Mouse (Mus musculus): ENCODE data around the gene Wdr48. TPM values are rescaled to one million over a fixed set of nuclear protein-coding genes. Genes with fewer than 3 reads are reported as not detected.

Wdr48 gene
- polyA plus RNA-seq, 1 experiment from 2014 or later = 42.3 TPM

GRCm38 (mm10) chr9:119973281-119973680 lies 78.6 kb downstream of the Wdr48 start:
- H3K9me3 ChIP-seq = no peaks in the 10 kb centered on the region
- H3K9ac ChIP-seq = no peak overlapping the region
- no peaks in the 10 kb centered on the region for H3K27me3 ChIP-seq (replicated peaks)
- H3K27ac ChIP-seq = no peak overlapping the region
- no peak overlapping the region for H3K4me2 ChIP-seq
- peaks cover 29% of the 10 kb centered on the region for H3K4me1 ChIP-seq
- peaks cover 21% of the 10 kb centered on the region for H3K36me3 ChIP-seq
- 90% methylated on average over 23 of the region's 23 CpGs for WGBS
- no peak for ATAC-seq (ENCODE audit: insufficient read depth, low FRiP score, low read depth)
- H3K4me3 ChIP-seq (replicated peaks) = no peak overlapping the region

- Histone ChIP-seq H3K9ac (no peak overlapping the region), H3K27ac (no peak overlapping the region), H3K27me3 (replicated peaks) (no peaks in the 10 kb centered on the region), H3K36me3 (peaks cover 21% of the 10 kb centered on the region), H3K9me3 (no peaks in the 10 kb centered on the region), H3K4me1 (peaks cover 37% of the 10 kb centered on the region), H3K4me2 (no peak overlapping the region), H3K4me3 (replicated peaks) (no peak overlapping the region)
- 94% methylated on average over 27 of the region's 27 CpGs for WGBS
- ATAC-seq (ENCODE audit: insufficient read depth, low FRiP score, low read depth) = no peak
These were observed 79.3 kb downstream of the Wdr48 start for GRCm38 (mm10) chr9:119973869-119974520.

GRCm38 (mm10) chr9:119974609-119975008 lies 79.9 kb downstream of the Wdr48 start:
- no peak overlapping the region for H3K27ac ChIP-seq
- ATAC-seq (ENCODE audit: insufficient read depth, low FRiP score, low read depth) = no peak
- H3K9me3 ChIP-seq = no peaks in the 10 kb centered on the region
- no peak overlapping the region for H3K4me2 ChIP-seq
- 80% methylated on average over 5 of the region's 5 CpGs for WGBS
- H3K9ac ChIP-seq = no peak overlapping the region
- H3K36me3 ChIP-seq = peaks cover 21% of the 10 kb centered on the region
- H3K27me3 ChIP-seq (replicated peaks) = no peaks in the 10 kb centered on the region
- peaks cover 39% of the 10 kb centered on the region for H3K4me1 ChIP-seq
- no peak overlapping the region for H3K4me3 ChIP-seq (replicated peaks)

GRCm38 (mm10) chr9:119975286-119975685 lies 80.6 kb downstream of the Wdr48 start:
- H3K9ac ChIP-seq = no peak overlapping the region
- H3K4me2 ChIP-seq = no peak overlapping the region
- ATAC-seq (ENCODE audit: insufficient read depth, low FRiP score, low read depth) = no peak
- H3K36me3 ChIP-seq = peaks cover 21% of the 10 kb centered on the region
- H3K27ac ChIP-seq = no peak overlapping the region
- WGBS = 87% methylated on average over 4 of the region's 4 CpGs
- H3K4me1 ChIP-seq = peaks cover 44% of the 10 kb centered on the region
- H3K9me3 ChIP-seq = no peaks in the 10 kb centered on the region
- H3K4me3 ChIP-seq (replicated peaks) = no peak overlapping the region
- no peaks in the 10 kb centered on the region for H3K27me3 ChIP-seq (replicated peaks)

Other genes with a start within 250 kb of the Wdr48 start
- not detected in 2 replicates for gene Scn10a, start 175.6 kb upstream of the Wdr48 start, polyA plus RNA-seq (2015; fragmentation: Nextera tagmentation; extraction: Ambion mirVana)
- 0.03 and 0.04 TPM in 2 replicates for gene Scn11a, start 69.4 kb upstream of the Wdr48 start, polyA plus RNA-seq (2015; fragmentation: Nextera tagmentation; extraction: Ambion mirVana)
- 28.7 and 30.8 TPM in 2 replicates for gene Gorasp1, start 42.7 kb downstream of the Wdr48 start, polyA plus RNA-seq (2015; fragmentation: Nextera tagmentation; extraction: Ambion mirVana)
- gene Ttc21a, start 42.7 kb downstream of the Wdr48 start, polyA plus RNA-seq (2015; fragmentation: Nextera tagmentation; extraction: Ambion mirVana) = 0.06 and 0.14 TPM in 2 replicates
- 5.7 and 6.7 TPM in 2 replicates for gene Csrnp1, start 89.8 kb downstream of the Wdr48 start, polyA plus RNA-seq (2015; fragmentation: Nextera tagmentation; extraction: Ambion mirVana)
- 0.08 TPM in 2 replicates for gene Xirp1, start 128.7 kb downstream of the Wdr48 start, polyA plus RNA-seq (2015; fragmentation: Nextera tagmentation; extraction: Ambion mirVana)
- gene Cx3cr1, start 175.0 kb downstream of the Wdr48 start, polyA plus RNA-seq (2015; fragmentation: Nextera tagmentation; extraction: Ambion mirVana) = 12.3 and 13.3 TPM in 2 replicates
- 0.88 and 1.4 TPM in 2 replicates for gene Ccr8, start 197.2 kb downstream of the Wdr48 start, polyA plus RNA-seq (2015; fragmentation: Nextera tagmentation; extraction: Ambion mirVana)
- gene Slc25a38, start 215.5 kb downstream of the Wdr48 start, polyA plus RNA-seq (2015; fragmentation: Nextera tagmentation; extraction: Ambion mirVana) = 32.3 and 37.6 TPM in 2 replicates
- gene Rpsa, start 232.8 kb downstream of the Wdr48 start, polyA plus RNA-seq (2015; fragmentation: Nextera tagmentation; extraction: Ambion mirVana) = 1,300 and 1,322 TPM in 2 replicates